Mouse (Mus musculus) lung, postnatal 10 days (tissue): ENCODE results near the gene Otoa.

Experiments
- DNase-seq: peaks from one replicate; pipeline ENCODE4 v3.0.0; 2021

Gene Otoa

GRCm38 (mm10) chr7:121082949-121083513 lies 1.6 kb downstream of the Otoa start:
- DNase-seq = no peak

GRCm38 (mm10) chr7:121084840-121085453 lies 3.5 kb downstream of the Otoa start:
- DNase-seq = no peak

- DNase-seq = peak; percentile 66
These were observed 4.0 kb downstream of the Otoa start for GRCm38 (mm10) chr7:121085500-121085899.

GRCm38 (mm10) chr7:121088745-121089144 lies 7.3 kb downstream of the Otoa start:
- no peak for DNase-seq

- DNase-seq = no peak
These were observed 9.3 kb downstream of the Otoa start for GRCm38 (mm10) chr7:121090748-121091147.

- no peak for DNase-seq
These were observed 11.6 kb downstream of the Otoa start for GRCm38 (mm10) chr7:121093026-121093425.

GRCm38 (mm10) chr7:121098614-121099389 lies 17.4 kb downstream of the Otoa start:
- DNase-seq = no peak

- DNase-seq = peak; percentile 18
These were observed 26.4 kb downstream of the Otoa start for GRCm38 (mm10) chr7:121107851-121108250.

- no peak for DNase-seq
These were observed 29.9 kb downstream of the Otoa start for GRCm38 (mm10) chr7:121111321-121111720.

- no peak for DNase-seq
These were observed 30.3 kb downstream of the Otoa start for GRCm38 (mm10) chr7:121111762-121112161.

GRCm38 (mm10) chr7:121120143-121120818 lies 38.8 kb downstream of the Otoa start:
- peak; percentile 90 for DNase-seq

GRCm38 (mm10) chr7:121130837-121131236 lies 49.4 kb downstream of the Otoa start:
- DNase-seq = no peak

- no peak for DNase-seq
These were observed 59.8 kb downstream of the Otoa start for GRCm38 (mm10) chr7:121141274-121141673.

- DNase-seq = no peak
These were observed 69.2 kb downstream of the Otoa start for GRCm38 (mm10) chr7:121150662-121151061.

- DNase-seq = no peak
These were observed 70.7 kb downstream of the Otoa start for GRCm38 (mm10) chr7:121152186-121152585.

- no peak for DNase-seq
These were observed 84.2 kb downstream of the Otoa start for GRCm38 (mm10) chr7:121165616-121166015.

- DNase-seq = no peak
These were observed 90.4 kb downstream of the Otoa start for GRCm38 (mm10) chr7:121171888-121172287.

GRCm38 (mm10) chr7:121187201-121187786 lies 105.8 kb downstream of the Otoa start:
- DNase-seq = no peak

GRCm38 (mm10) chr7:121188976-121189375 lies 107.5 kb downstream of the Otoa start:
- no peak for DNase-seq

GRCm38 (mm10) chr7:121198933-121199332 lies 117.5 kb downstream of the Otoa start:
- peak; percentile 2 for DNase-seq

- DNase-seq = no peak
These were observed 130.4 kb downstream of the Otoa start for GRCm38 (mm10) chr7:121211804-121212203.
